Mouse (Mus musculus): Measurements from ENCODE around the gene Oasl2. TPM values are rescaled to one million over a fixed set of nuclear protein-coding genes. Genes with fewer than 3 reads are reported as not detected.

Gene Oasl2
- total RNA-seq, 2 experiments from 2014 or later = 6.8 to 10.9 TPM

GRCm38 (mm10) chr5:114951279-114951880 is 54.6 kb downstream of the Oasl2 start:
- intact Hi-C loops (cut with DNase I) = no loop called here
- no peak for DNase-seq

DNA sequence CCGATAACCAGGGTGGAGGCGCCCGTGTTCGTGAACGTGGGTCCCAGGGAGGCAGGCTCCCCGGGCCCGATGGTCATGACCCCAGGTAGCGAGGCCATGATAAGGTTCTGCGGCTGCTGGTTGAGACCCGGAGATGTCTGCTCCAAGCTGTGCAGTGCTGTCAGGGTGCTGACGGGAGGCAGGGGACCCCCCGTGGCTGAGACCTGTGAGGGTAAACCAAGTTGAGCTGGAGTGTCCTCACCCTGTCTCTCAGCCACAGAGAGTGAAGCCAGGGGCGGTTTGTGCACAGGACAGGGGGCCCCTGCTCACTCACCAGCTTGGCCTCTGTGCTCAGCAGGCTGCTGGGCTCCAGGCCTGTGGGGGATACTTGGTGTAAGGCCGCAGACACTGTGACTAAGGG is 56.6 kb downstream of the Oasl2 start:
- intact Hi-C loops (cut with DNase I) = no loop called here
- DNase-seq = no peak

GRCm38 (mm10) chr5:114958069-114958468 is 61.3 kb downstream of the Oasl2 start:
- intact Hi-C loops (cut with DNase I) = no loop called here
- no peak for DNase-seq

Small RNAs within 50 kb of the gene (microRNA-seq; reads per million reads assigned to microRNA genes)
- 13.5 to 28.2 reads per million in 2 experiments for gene Mir6240 (ENCODE audit: borderline number of aligned reads in 2 of 2)

Other genes starting within 250 kb of the Oasl2 start
- 1 to 10 TPM; 2.6 to 7.0 TPM for gene Trpv4, start 238.5 kb upstream of the Oasl2 start, total RNA-seq (2021)
- 10 to 100 TPM; 16.0 to 17.2 TPM for gene Gltp, start 206.0 kb upstream of the Oasl2 start, total RNA-seq (2021)
- gene Tchp, start 189.2 kb upstream of the Oasl2 start, total RNA-seq (2021) = 1 to 10 TPM; 3.7 to 5.4 TPM
- gene Ankrd13a, start 122.3 kb upstream of the Oasl2 start, total RNA-seq (2021) = 10 to 100 TPM; 30.9 to 42.3 TPM
- 10 to 100 TPM; 28.7 to 32.0 TPM for gene Git2, start 121.4 kb upstream of the Oasl2 start, total RNA-seq (2021)
- 1 to 10 TPM; 5.2 to 5.9 TPM for gene 1500011B03Rik, start 73.5 kb upstream of the Oasl2 start, total RNA-seq (2021)
- not detected for gene 4930519G04Rik, start 43.3 kb upstream of the Oasl2 start, total RNA-seq (2021)
- not detected for gene Gm9936, start 38.3 kb upstream of the Oasl2 start, total RNA-seq (2021)
- 1 to 10 TPM; 1.0 to 1.8 TPM for gene Oasl1, start 26.3 kb downstream of the Oasl2 start, total RNA-seq (2021)
- gene 2210016L21Rik, start 45.2 kb downstream of the Oasl2 start, total RNA-seq (2021) = 10 to 100 TPM; 29.9 to 30.1 TPM
- gene Hnf1a, start 74.2 kb downstream of the Oasl2 start, total RNA-seq (2021) = not detected
- 10 to 100 TPM; 33.0 to 35.8 TPM for gene Sppl3, start 114.2 kb downstream of the Oasl2 start, total RNA-seq (2021)
- gene Gm10401, start 201.4 kb downstream of the Oasl2 start, total RNA-seq (2021) = not detected
- 100 to 1,000 TPM; 203 to 239 TPM for gene Acads, start 222.4 kb downstream of the Oasl2 start, total RNA-seq (2021)
- gene Unc119b, start 238.0 kb downstream of the Oasl2 start, total RNA-seq (2021) = 10 to 100 TPM; 17.7 to 21.3 TPM

Data from heart, postnatal 36 days (tissue).